Mouse (Mus musculus) heart, embryonic 11.5 days (tissue): ENCODE measurements at regions not wholly inside any gene's neighbourhood (a gene's known extent, or its start where the extent isn't known, plus 50 kb on each side); places are given as distances from the start of the nearest gene placed in this dataset.

ENCODE experiments used
- ATAC-seq: fragments of 200-750 bp; cut with Nextera tagmentation; replicated peaks from 2 replicates; pipeline ENCODE4 v1.8.0; 2017; ENCODE audit warnings: moderate library complexity; ENCODE audit not compliant: insufficient number of reproducible peaks, low FRiP score, low TSS enrichment
- H3K27ac ChIP-seq: fragments of 300-500 bp; sonication (generic); 2 replicates; pipeline ENCODE4 v1.5.1; 2014; ENCODE audit warnings: mild to moderate bottlenecking, low read depth, low read length
- H3K27me3 ChIP-seq: fragments of 300-500 bp; sonication (generic); 2 replicates; pipeline ENCODE4 v1.6.1; 2014; ENCODE audit warnings: mild to moderate bottlenecking, low read length, mixed read lengths; ENCODE audit not compliant: control insufficient read depth, insufficient read depth
- H3K36me3 ChIP-seq: fragments of 300-500 bp; sonication (generic); 2 replicates; pipeline ENCODE4 v1.6.1; 2014; ENCODE audit warnings: mild to moderate bottlenecking, low read length, moderate library complexity, mixed read lengths; ENCODE audit not compliant: control insufficient read depth, insufficient read depth
- H3K4me1 ChIP-seq: fragments of 300-500 bp; sonication (generic); 2 replicates; pipeline ENCODE4 v1.6.1; 2014; ENCODE audit warnings: low read length; ENCODE audit not compliant: control insufficient read depth, insufficient read depth
- H3K4me2 ChIP-seq: fragments of 300-500 bp; sonication (generic); 2 replicates; pipeline ENCODE4 v1.6.1; 2014; ENCODE audit warnings: mild to moderate bottlenecking, moderate library complexity
- H3K4me3 ChIP-seq: fragments of 300-500 bp; sonication (generic); 2 replicates; pipeline ENCODE4 v1.5.1; 2014; ENCODE audit warnings: low read depth, low read length
- H3K9ac ChIP-seq: fragments of 300-500 bp; sonication (generic); 2 replicates; pipeline ENCODE4 v1.6.1; 2014; ENCODE audit warnings: mild to moderate bottlenecking, low read depth, low read length, moderate library complexity
- H3K9me3 ChIP-seq: fragments of 300-500 bp; sonication (generic); replicated peaks from 2 replicates; pipeline ENCODE4 v1.6.1; 2016; ENCODE audit warnings: low read length; ENCODE audit not compliant: control insufficient read depth
- WGBS: fragments of 180-500 bp; shearing (Covaris S2); extraction: QIAGEN DNeasy Blood & Tissue Kit; methylation state at CpG from one replicate; pipeline ENCODE4 v1.1.7; 2014; ENCODE audit not compliant: insufficient replicate concordance; 5-methylcytosine and 5-hydroxymethylcytosine counted together

GRCm38 (mm10) chr5:29142957-29143356 lies 52.8 kb upstream of the Rnf32 start:
- no peaks in the 10 kb centered on the region for H3K36me3 ChIP-seq
- H3K27me3 ChIP-seq = no peaks in the 10 kb centered on the region
- H3K4me3 ChIP-seq = no peak overlapping the region
- H3K27ac ChIP-seq = no peak overlapping the region
- no peaks in the 10 kb centered on the region for H3K9me3 ChIP-seq
- no peaks in the 10 kb centered on the region for H3K4me1 ChIP-seq
- ATAC-seq = no peak
- H3K4me2 ChIP-seq = no peak overlapping the region
- H3K9ac ChIP-seq = no peak overlapping the region
- WGBS = 78% methylated on average over 2 of the region's 2 CpGs

GRCm38 (mm10) chr5:29142502-29142901 lies 53.3 kb upstream of the Rnf32 start:
- Histone ChIP-seq H3K27me3 (no peaks in the 10 kb centered on the region), H3K4me3 (no peak overlapping the region), H3K4me1 (no peaks in the 10 kb centered on the region), H3K36me3 (no peaks in the 10 kb centered on the region), H3K9ac (no peak overlapping the region), H3K9me3 (no peaks in the 10 kb centered on the region), H3K4me2 (no peak overlapping the region), H3K27ac (no peak overlapping the region)
- WGBS = 92% methylated on average over 13 of the region's 13 CpGs
- ATAC-seq = no peak

DNA sequence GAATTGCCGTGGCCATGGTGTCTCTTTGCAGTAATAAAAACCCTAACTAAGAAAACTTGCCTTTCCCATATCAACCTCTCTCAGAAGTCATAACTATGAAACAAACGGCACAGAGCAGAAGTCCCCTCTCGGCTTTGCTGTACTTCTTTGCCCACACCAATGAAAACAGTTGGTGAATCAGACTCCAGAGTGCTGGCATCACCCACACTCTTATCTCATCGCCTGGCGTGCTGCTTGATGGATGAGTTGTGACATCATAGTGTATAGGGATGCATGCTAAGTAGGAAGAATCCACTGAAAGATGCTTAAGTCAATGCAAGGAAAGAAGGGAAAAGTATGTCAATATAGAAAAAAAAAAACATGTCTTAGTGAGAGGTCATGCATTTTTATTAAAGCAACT lies 58.3 kb upstream of the Rnf32 start:
- H3K36me3 ChIP-seq = no peaks in the 10 kb centered on the region
- no peak overlapping the region for H3K4me3 ChIP-seq
- no peak for ATAC-seq
- H3K9ac ChIP-seq = no peak overlapping the region
- no peaks in the 10 kb centered on the region for H3K27me3 ChIP-seq
- H3K9me3 ChIP-seq = no peaks in the 10 kb centered on the region
- no peaks in the 10 kb centered on the region for H3K4me1 ChIP-seq
- 56% methylated on average over 5 of the region's 5 CpGs for WGBS
- no peak overlapping the region for H3K4me2 ChIP-seq
- no peak overlapping the region for H3K27ac ChIP-seq

GRCm38 (mm10) chr5:29132261-29132660 lies 63.5 kb upstream of the Rnf32 start:
- Histone ChIP-seq H3K27me3 (no peaks in the 10 kb centered on the region), H3K27ac (no peak overlapping the region), H3K36me3 (no peaks in the 10 kb centered on the region), H3K9ac (no peak overlapping the region), H3K4me2 (no peak overlapping the region), H3K4me1 (no peaks in the 10 kb centered on the region), H3K9me3 (no peaks in the 10 kb centered on the region), H3K4me3 (no peak overlapping the region)
- 19% methylated on average over 3 of the region's 3 CpGs for WGBS
- no peak for ATAC-seq

GRCm38 (mm10) chr5:29131762-29132161 lies 64.0 kb upstream of the Rnf32 start:
- Histone ChIP-seq H3K36me3 (no peaks in the 10 kb centered on the region), H3K4me1 (no peaks in the 10 kb centered on the region), H3K27ac (no peak overlapping the region), H3K4me3 (no peak overlapping the region), H3K4me2 (no peak overlapping the region), H3K27me3 (no peaks in the 10 kb centered on the region), H3K9me3 (no peaks in the 10 kb centered on the region), H3K9ac (no peak overlapping the region)
- no peak for ATAC-seq
- WGBS = 24% methylated on average over 2 of the region's 2 CpGs

- ATAC-seq = no peak
- no peak overlapping the region for H3K4me2 ChIP-seq
- H3K27ac ChIP-seq = no peak overlapping the region
- no peaks in the 10 kb centered on the region for H3K4me1 ChIP-seq
- H3K9me3 ChIP-seq = no peaks in the 10 kb centered on the region
- H3K9ac ChIP-seq = no peak overlapping the region
- no peaks in the 10 kb centered on the region for H3K36me3 ChIP-seq
- H3K27me3 ChIP-seq = no peaks in the 10 kb centered on the region
- 86% methylated on average over 3 of the region's 3 CpGs for WGBS
- H3K4me3 ChIP-seq = no peak overlapping the region
These were observed 66.1 kb upstream of the Rnf32 start for GRCm38 (mm10) chr5:29129724-29130123.

GRCm38 (mm10) chr5:29116942-29117341 lies 78.8 kb upstream of the Rnf32 start:
- no peak overlapping the region for H3K4me2 ChIP-seq
- H3K4me3 ChIP-seq = no peak overlapping the region
- no peak overlapping the region for H3K9ac ChIP-seq
- H3K27ac ChIP-seq = no peak overlapping the region
- H3K36me3 ChIP-seq = no peaks in the 10 kb centered on the region
- H3K4me1 ChIP-seq = no peaks in the 10 kb centered on the region
- no peaks in the 10 kb centered on the region for H3K9me3 ChIP-seq
- no peak for ATAC-seq
- no peaks in the 10 kb centered on the region for H3K27me3 ChIP-seq
- 45% methylated on average over 2 of the region's 2 CpGs for WGBS

DNA sequence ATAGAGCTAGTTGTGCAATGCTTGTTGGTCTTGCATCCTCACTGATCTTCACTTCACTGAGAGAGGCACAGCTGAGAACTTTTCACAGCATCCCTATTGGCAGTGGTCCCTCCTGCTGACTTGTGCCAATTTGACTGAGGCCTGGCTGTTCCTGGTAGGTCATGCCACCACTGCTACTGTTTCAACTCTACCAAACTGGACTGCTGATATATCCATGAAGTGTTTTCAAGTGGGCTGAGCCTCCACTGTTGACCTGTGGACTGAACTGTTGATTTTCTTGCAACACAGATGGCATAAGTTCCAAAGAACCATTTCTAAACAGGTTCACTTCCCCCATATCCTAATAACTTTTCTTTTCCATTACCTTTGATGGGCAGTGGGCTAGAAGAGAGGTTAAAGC lies 83.3 kb upstream of the Rnf32 start:
- H3K4me1 ChIP-seq = no peaks in the 10 kb centered on the region
- H3K27me3 ChIP-seq = no peaks in the 10 kb centered on the region
- no peaks in the 10 kb centered on the region for H3K36me3 ChIP-seq
- H3K9ac ChIP-seq = no peak overlapping the region
- H3K9me3 ChIP-seq = no peaks in the 10 kb centered on the region
- H3K4me3 ChIP-seq = no peak overlapping the region
- H3K4me2 ChIP-seq = no peak overlapping the region
- H3K27ac ChIP-seq = no peak overlapping the region
- ATAC-seq = no peak

- Histone ChIP-seq H3K36me3 (no peaks in the 10 kb centered on the region), H3K4me3 (no peak overlapping the region)
- ATAC-seq = no peak
These were observed 88.5 kb upstream of the Rnf32 start for GRCm38 (mm10) chr5:29107276-29107675.

More at GRCm38 (mm10) chr5:29107276-29107675, 88.5 kb upstream of the Rnf32 start:
- Histone ChIP-seq H3K9me3 (no peaks in the 10 kb centered on the region), H3K4me2 (no peak overlapping the region), H3K4me1 (no peaks in the 10 kb centered on the region), H3K27me3 (no peaks in the 10 kb centered on the region), H3K27ac (no peak overlapping the region), H3K9ac (no peak overlapping the region)
